Mouse (Mus musculus) adrenal gland, adult 18-20 months (tissue): ENCODE data around the gene Agrn. TPM values are rescaled to one million over a fixed set of nuclear protein-coding genes. Genes with fewer than 3 reads are reported as not detected.

Source experiments
- DNase-seq, 2 experiments: peaks; one replicate each; pipeline ENCODE4 v3.0.0; 2021 to 2022; ENCODE audit warnings: low spot score in 2 of 2
- total RNA-seq, 2 experiments: library from RNA; stranded (reverse); gene quantifications; 1 replicate in 1 of 2; 2 replicates in 1 of 2; pipeline ENCODE4 v1.2.3; 2021

Gene Agrn
- total RNA-seq, 2 experiments from 2014 or later, result 27.8 to 29.7 TPM

GRCm38 (mm10) chr4:156203001-156203412 is 5.7 kb upstream of the Agrn start, which contains the start of gene AW011738:
AW011738 (plus strand) TSS chr4:156203304.
- DNase-seq, result peak; percentile 50 to 65

GRCm38 (mm10) chr4:156202462-156202893 is 5.2 kb upstream of the Agrn start:
- no peak for DNase-seq

DNA sequence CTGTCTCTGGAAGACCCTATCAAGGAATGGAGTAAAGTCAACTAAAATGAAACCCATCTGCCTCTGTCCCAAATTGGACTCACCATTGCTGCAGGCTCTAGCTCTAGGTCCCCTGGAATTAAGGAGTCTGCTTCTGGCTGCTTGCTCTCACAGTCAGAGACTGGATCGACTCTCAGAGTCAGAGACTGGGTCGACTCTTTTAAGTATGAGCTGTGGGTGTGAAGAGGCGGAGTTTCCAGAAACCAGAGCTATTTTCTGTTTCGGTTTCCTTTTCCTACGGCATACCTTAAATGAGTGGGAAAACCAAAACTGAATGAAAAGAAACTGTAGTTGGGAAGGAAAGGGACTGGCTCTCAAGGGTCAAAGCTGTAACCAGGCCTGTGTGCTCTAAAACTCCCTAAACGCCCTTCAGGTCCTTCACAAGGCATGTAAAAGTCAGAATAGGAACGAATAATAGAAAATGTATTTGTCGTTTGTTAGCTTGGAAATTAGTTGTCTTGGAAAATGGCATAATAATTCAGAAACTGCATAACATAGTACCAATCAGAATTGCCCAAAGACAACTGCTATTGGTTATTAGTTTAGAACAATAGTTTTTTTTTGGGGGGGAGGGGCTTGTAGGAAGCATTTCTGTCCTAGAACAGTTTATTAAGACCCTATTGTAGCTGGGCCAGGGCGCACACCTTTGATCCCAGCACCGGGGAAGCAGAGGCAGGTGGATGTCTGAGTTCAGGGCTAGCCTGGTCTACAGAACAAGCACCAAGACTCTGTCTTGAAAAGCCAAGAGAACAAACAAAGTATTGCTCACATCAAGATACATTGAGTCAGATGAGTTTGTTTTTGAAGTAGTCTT is 3.6 kb upstream of the Agrn start, which contains the start of gene Isg15:
Gene Isg15 (minus strand): TSS at position 196 of the 853 bp plus-strand sequence.
- DNase-seq, result no peak

DNA sequence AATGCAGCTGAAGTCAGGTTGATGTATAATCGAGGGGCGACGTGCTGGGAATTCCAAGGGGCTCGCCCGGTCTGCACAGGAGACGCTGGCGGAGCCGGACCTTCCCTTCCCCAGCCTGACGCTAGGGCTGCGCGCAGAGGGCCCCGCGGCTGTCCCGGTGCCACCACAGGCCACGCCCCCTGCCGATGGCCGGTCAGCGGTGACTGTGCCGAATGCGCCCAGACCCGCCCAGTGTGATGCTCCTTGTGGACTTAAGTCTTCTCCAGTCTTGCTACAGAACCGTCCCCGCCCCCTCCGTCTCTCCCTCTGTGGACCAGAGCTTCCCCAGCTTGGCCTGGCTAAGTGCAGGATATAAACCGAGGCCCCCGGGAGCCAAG is 529 bp upstream of the Agrn start:
- peak; percentile 84 to 89 for DNase-seq

DNA sequence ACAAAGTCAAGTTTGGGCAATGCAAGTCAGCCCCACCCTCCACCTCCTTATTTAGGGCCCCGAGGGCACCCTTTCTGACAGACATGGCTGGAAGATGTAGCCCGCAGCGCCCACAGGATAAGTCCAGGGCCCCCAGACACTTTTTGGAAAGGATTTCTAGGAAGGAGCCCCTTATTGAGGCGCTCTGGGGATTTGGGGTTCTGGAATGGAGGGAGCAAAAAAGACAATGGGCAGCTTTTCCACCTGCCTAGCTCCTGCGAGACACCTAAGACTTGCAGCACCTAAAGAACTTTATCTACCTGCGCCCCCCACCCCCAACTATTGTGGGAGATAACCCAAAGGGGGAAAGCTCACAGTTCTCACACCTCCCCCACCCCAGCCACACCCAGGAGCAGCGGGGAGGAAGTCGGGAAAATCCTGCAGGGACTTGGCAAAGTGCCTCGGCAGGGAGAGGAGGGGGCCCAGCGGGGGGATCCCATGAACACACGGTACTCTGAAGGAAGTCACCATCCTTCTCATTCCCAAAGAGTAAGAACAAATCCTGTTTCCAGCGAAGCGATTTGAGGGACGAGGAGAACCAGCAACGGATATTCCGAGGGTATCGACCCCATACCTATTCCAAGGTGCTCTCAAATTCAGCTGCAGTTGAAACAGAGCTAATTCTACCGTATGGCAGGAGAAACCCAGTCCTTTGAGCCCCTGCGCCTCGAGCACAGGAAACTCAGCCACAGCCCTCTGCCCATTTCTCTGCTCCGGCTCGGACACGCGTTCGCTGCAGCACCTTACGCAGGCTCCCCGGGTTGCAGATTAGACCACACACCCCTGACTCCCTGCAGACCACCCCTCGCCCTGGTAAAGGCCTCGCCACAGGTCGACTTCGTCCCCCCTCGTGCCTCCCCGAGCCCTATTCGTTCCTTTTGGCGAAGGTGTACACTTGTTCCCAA is 1.1 kb downstream of the Agrn start:
- peak in 1 of 2 experiments; percentile 25 for DNase-seq

DNA sequence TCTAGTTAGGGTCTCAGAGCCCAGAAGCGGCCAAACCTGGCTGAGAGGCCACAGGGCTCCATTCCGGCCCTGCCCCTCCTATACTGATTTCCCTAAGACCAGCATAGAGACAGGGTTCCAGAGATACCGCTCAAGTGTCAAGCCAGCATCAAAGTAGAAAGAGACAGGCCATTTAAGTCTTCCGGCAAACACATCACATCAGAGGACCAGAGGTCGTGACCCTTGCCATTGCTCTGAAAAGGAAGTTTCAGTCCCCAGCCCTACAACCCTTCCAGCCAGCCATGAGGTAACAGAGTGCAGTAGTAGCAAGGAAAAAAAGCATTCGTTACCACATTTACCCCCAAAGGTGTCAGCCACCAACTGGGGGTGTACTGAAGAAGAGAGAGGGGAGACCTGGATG is 2.9 kb downstream of the Agrn start:
- no peak for DNase-seq

- no peak for DNase-seq
Measured at GRCm38 (mm10) chr4:156193906-156194305, 3.4 kb downstream of the Agrn start.

GRCm38 (mm10) chr4:156193200-156193590 is 4.1 kb downstream of the Agrn start:
- DNase-seq, result no peak

GRCm38 (mm10) chr4:156192421-156193199 is 4.7 kb downstream of the Agrn start:
- DNase-seq, result no peak

- DNase-seq, result no peak
Measured at GRCm38 (mm10) chr4:156188811-156189323, 8.4 kb downstream of the Agrn start.

- DNase-seq, result no peak
Measured at GRCm38 (mm10) chr4:156188162-156188810, 9.0 kb downstream of the Agrn start.

DNA sequence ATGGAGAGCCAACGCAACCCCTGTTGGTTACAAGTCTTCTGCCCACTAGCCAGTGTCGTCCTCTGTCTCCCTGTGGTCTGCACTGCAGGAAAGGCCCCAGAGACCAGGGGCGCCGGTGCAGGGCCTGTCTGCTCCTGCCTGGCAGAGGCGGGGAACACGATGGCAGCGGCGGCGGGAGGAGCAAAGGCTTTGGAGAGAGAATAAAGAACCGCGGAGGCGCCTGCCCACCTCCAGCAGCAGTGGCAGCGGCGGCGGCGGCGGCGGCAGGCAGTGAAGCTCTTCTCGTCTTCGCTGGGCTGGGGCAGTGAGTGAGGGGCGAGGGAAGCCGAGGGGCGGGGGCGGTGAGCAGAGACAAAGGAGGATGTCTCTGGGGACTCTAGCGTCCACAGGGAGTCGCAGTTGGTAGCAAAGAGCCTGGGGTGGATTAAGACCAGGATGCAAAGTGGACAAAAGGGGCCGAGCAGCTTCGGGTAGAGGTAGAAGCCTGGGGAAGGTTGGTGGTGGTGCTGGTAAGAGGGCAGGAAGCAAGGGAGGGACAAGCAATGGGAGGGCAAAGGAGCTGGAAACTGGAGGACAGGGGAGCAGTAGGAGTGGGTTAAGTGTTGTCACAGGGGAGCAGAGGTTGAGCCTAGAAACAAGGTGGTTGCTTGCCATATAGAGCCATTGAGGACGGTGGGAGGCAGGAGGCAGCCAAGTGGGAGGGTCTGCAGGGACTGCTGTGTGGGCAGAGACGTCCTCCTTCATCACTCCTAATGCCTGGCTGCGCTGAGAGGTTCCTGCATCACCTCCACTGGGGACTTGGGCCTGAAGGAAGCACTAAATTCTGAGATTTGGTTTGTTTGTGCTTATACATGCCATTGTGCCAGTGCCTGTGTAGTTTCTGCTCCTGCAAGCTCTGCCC is 11.1 kb downstream of the Agrn start:
- no peak for DNase-seq

DNA sequence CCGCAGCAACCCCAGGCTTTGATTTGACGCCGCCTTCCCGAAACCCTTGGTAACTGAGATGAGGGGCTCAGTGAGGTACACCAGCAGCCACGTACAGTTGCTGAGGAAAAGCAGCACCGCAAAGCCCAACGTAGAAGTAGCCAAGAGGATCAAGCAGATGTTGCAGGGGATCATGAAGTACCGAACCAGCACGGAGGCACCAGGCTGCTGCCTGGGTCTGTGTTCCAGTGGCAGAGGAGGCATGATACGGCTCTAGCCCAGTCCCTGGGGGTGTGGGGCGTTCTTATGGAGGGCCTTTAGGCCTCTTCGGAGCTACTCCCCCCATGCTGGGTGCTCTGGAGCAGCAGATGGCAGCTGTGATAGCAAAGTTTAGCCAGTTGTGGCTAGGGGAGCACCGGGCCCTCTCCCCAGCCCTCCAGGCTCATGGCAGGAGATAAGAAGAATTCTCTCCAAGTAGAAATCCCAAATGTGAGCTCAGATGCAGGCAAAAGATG is 11.8 kb downstream of the Agrn start:
- DNase-seq, result no peak

GRCm38 (mm10) chr4:156184291-156184954 is 12.9 kb downstream of the Agrn start:
- no peak for DNase-seq

- no peak for DNase-seq
Measured at GRCm38 (mm10) chr4:156183747-156184146, 13.5 kb downstream of the Agrn start.

DNA sequence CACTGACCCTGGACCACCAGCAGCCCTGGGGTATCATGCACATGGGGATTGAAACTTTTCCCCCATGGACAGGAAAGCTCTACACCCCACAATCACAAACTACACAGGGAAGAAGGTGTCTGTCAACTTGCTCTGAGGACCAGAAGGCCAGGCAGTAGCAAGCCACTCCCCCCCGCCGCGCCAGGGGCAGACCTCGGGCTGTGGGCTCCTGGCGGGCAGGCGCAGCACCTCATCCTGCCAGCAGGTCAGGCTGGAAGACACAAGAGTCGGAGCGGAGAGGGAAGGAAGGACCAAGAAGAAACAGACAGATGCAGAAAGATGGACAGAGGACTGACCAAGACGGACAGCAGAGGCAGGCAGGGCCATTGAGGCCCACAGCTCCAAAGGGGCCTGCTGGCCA is 19.7 kb downstream of the Agrn start:
- no peak for DNase-seq

- no peak for DNase-seq
Measured at GRCm38 (mm10) chr4:156171828-156172227, 25.5 kb downstream of the Agrn start.

GRCm38 (mm10) chr4:156169129-156169528 is 28.2 kb downstream of the Agrn start:
- peak in 1 of 2 experiments; percentile 14 for DNase-seq
